10 mouse cellular contexts compared by ENCODE assay signal in genomic region chr10:25198048-25198447, GRCm38 (mm10).
A peak's percentile ranks its signal among the peaks of the same experiment; 100 is the strongest.
DNase-seq lines count a peak whose midpoint lies in the region; ATAC-seq and TF ChIP-seq lines count a peak whose summit lies in the region.
"Had no signal": no experiment of that assay in that cellular context is flagged by ENCODE, and none has a peak within 500 bp of the region (broad histone marks: within the 10 kb centered on the region; RNA-seq: fewer than 3 reads in every experiment).

No protein-coding gene starts in this region.

- H3K4me1 ChIP-seq in heart, embryonic 13.5 days: peaks cover 38% of the 10 kb centered on the region
- H3K4me1 ChIP-seq in lung, postnatal 0 days (ENCODE audit: insufficient read depth, low read depth, low read length): no peaks in the 10 kb centered on the region
- H3K4me1 ChIP-seq in intestine, embryonic 16.5 days (ENCODE audit: control insufficient read depth, insufficient read depth, low read length): peaks cover 15% of the 10 kb centered on the region
- no peaks in the 10 kb centered on the region; the same call in 1 of the 2 replicates for H3K4me1 ChIP-seq in liver, embryonic 11.5 days (replicated peaks; ENCODE audit: control insufficient read depth, insufficient read depth, low read length)

- ATAC-seq in heart, embryonic 13.5 days (ENCODE audit: extremely low read depth, insufficient number of reproducible peaks, low FRiP score, low TSS enrichment): no peak
- peak; percentile 34; the same call in 1 of the 2 replicates for ATAC-seq in lung, postnatal 0 days
- ATAC-seq in intestine, embryonic 16.5 days: peak; percentile 73
- no peak for ATAC-seq in liver, embryonic 11.5 days (replicated peaks; ENCODE audit: low FRiP score)

- peak overlapping the region; percentile 69 for H3K9ac ChIP-seq in heart, embryonic 13.5 days
- H3K9ac ChIP-seq in lung, postnatal 0 days (replicated peaks; ENCODE audit: low read depth): no peak overlapping the region
- peak overlapping the region; percentile 84 for H3K9ac ChIP-seq in intestine, embryonic 16.5 days (ENCODE audit: low read depth, low read length)
- no peak overlapping the region for H3K9ac ChIP-seq in liver, embryonic 11.5 days (ENCODE audit: low read depth, low read length)
- H3K9ac ChIP-seq: liver, embryonic 15.5 days; midbrain, embryonic 12.5 days had no signal

- TF ChIP-seq EP300 in lung, postnatal 0 days (IDR thresholded peaks at IDR 0.05): no peak

- H3K4me2 ChIP-seq in heart, embryonic 13.5 days: peak overlapping the region; percentile 72
- peak overlapping the region; percentile 81 for H3K4me2 ChIP-seq in lung, postnatal 0 days (replicated peaks; ENCODE audit: low read depth, low read length)
- peak overlapping the region; percentile 59 for H3K4me2 ChIP-seq in intestine, embryonic 16.5 days (ENCODE audit: low read depth, low read length)
- no peak overlapping the region; the same call in 1 of the 2 replicates for H3K4me2 ChIP-seq in liver, embryonic 11.5 days
- H3K4me2 ChIP-seq: liver, embryonic 15.5 days; midbrain, embryonic 12.5 days had no signal

- H3K9me3 ChIP-seq in heart, embryonic 13.5 days: no peaks in the 10 kb centered on the region
- H3K9me3 ChIP-seq in lung, postnatal 0 days (ENCODE audit: low read length): no peaks in the 10 kb centered on the region
- H3K9me3 ChIP-seq in intestine, embryonic 16.5 days (ENCODE audit: control insufficient read depth, low read length): no peaks in the 10 kb centered on the region
- H3K9me3 ChIP-seq in liver, embryonic 11.5 days (ENCODE audit: control insufficient read depth, low read length): no peaks in the 10 kb centered on the region
- H3K9me3 ChIP-seq: liver, embryonic 15.5 days; midbrain, embryonic 12.5 days had no signal

- intact Hi-C loops in heart, postnatal 25 days (cut with DNase I): no loop called here

- H3K4me3 ChIP-seq in heart, embryonic 13.5 days: peak overlapping the region; percentile 52
- H3K4me3 ChIP-seq in lung, postnatal 0 days (ENCODE audit: low read depth, low read length): no peak overlapping the region
- peak overlapping the region; percentile 58 for H3K4me3 ChIP-seq in intestine, embryonic 16.5 days (ENCODE audit: low read length)
- no peak overlapping the region for H3K4me3 ChIP-seq in liver, embryonic 11.5 days (ENCODE audit: low read depth, low read length)
- H3K4me3 ChIP-seq: liver, embryonic 15.5 days; midbrain, embryonic 12.5 days had no signal

- H3K27me3 ChIP-seq in heart, embryonic 13.5 days (replicated peaks): no peaks in the 10 kb centered on the region
- H3K27me3 ChIP-seq in lung, postnatal 0 days (replicated peaks; ENCODE audit: insufficient read depth, low read length): no peaks in the 10 kb centered on the region
- H3K27me3 ChIP-seq in intestine, embryonic 16.5 days (replicated peaks; ENCODE audit: control insufficient read depth, insufficient read depth, low read length): no peaks in the 10 kb centered on the region
- H3K27me3 ChIP-seq in liver, embryonic 11.5 days (replicated peaks; ENCODE audit: control insufficient read depth, insufficient read depth, low read length): no peaks in the 10 kb centered on the region; the same call in 1 of the 2 replicates

- 39% methylated on average over 9 of the region's 9 CpGs for WGBS in heart, embryonic 13.5 days
- 54% methylated on average over 9 of the region's 9 CpGs for WGBS in lung, postnatal 0 days
- 45% methylated on average over 9 of the region's 9 CpGs for WGBS in intestine, embryonic 16.5 days
- WGBS in liver, embryonic 11.5 days: 72% methylated on average over 9 of the region's 9 CpGs

- TF ChIP-seq CTCF in lung, postnatal 0 days (IDR thresholded peaks at IDR 0.05): no peak

- peaks cover 4% of the 10 kb centered on the region; the same call in 1 of the 2 replicates for H3K36me3 ChIP-seq in heart, embryonic 13.5 days
- no peaks in the 10 kb centered on the region for H3K36me3 ChIP-seq in lung, postnatal 0 days (ENCODE audit: insufficient read depth, low read length)
- H3K36me3 ChIP-seq in intestine, embryonic 16.5 days (ENCODE audit: control insufficient read depth, insufficient read depth, low read length): no peaks in the 10 kb centered on the region
- H3K36me3 ChIP-seq in liver, embryonic 11.5 days (ENCODE audit: control insufficient read depth, insufficient read depth, low read length): no peaks in the 10 kb centered on the region
- H3K36me3 ChIP-seq: liver, embryonic 15.5 days; midbrain, embryonic 12.5 days had no signal

- H3K27ac ChIP-seq in heart, embryonic 13.5 days (replicated peaks): peak overlapping the region; percentile 73
- H3K27ac ChIP-seq in lung, postnatal 0 days (ENCODE audit: low read length): no peak overlapping the region
- peak overlapping the region; percentile 93 for H3K27ac ChIP-seq in intestine, embryonic 16.5 days (ENCODE audit: low read length)
- no peak overlapping the region for H3K27ac ChIP-seq in liver, embryonic 11.5 days (ENCODE audit: low read depth, low read length)
- H3K27ac ChIP-seq: liver, embryonic 15.5 days; midbrain, embryonic 12.5 days had no signal

- no peak for DNase-seq in heart, postnatal 25 days (ENCODE audit: low spot score)
- DNase-seq in lung, postnatal 0 days (ENCODE audit: low spot score): peak; percentile 22
- DNase-seq in lung, adult 18-20 months: no peak
- DNase-seq in yolk sac, embryonic 10.5 days (ENCODE audit: low spot score): peak; percentile 9
- no peak for DNase-seq in liver, embryonic 11.5 days (ENCODE audit: low spot score)
- DNase-seq: kidney, postnatal 25 days had no signal

Comparison
In these comparisons a context has a peak if more than half of its experiments do, and no peak if none do; other contexts are left out.
1. DNase-seq: peak in lung, postnatal 0 days (single experiment) and yolk sac, embryonic 10.5 days (single experiment); none in heart, postnatal 25 days (single experiment), lung, adult 18-20 months (0 of 2) and liver, embryonic 11.5 days (single experiment).
2. ATAC-seq: peak in lung, postnatal 0 days (single experiment) and intestine, embryonic 16.5 days (single experiment); none in heart, embryonic 13.5 days (single experiment) and liver, embryonic 11.5 days (single experiment).
3. H3K27ac ChIP-seq: peak in heart, embryonic 13.5 days (single experiment) and intestine, embryonic 16.5 days (single experiment); none in lung, postnatal 0 days (single experiment) and liver, embryonic 11.5 days (single experiment).
4. H3K4me3 ChIP-seq: peak in heart, embryonic 13.5 days (single experiment) and intestine, embryonic 16.5 days (single experiment); none in lung, postnatal 0 days (single experiment) and liver, embryonic 11.5 days (single experiment).
5. H3K9ac ChIP-seq: peak in heart, embryonic 13.5 days (single experiment) and intestine, embryonic 16.5 days (single experiment); none in lung, postnatal 0 days (single experiment) and liver, embryonic 11.5 days (single experiment).